Mouse (Mus musculus) brain, embryonic 18.5 days (tissue): ENCODE results near the gene Zc2hc1b.

ENCODE experiments used
- DNase-seq: peaks from one replicate; pipeline ENCODE4 v3.0.0-alpha.2; 2012; ENCODE audit warnings: low read depth, low spot score

Zc2hc1b gene

GRCm38 (mm10) chr10:13115030-13115429 is 62.8 kb downstream of the Zc2hc1b start:
- no peak for DNase-seq

GRCm38 (mm10) chr10:13113641-13114040 is 64.2 kb downstream of the Zc2hc1b start:
- no peak for DNase-seq

GRCm38 (mm10) chr10:13112849-13113248 is 65.0 kb downstream of the Zc2hc1b start:
- no peak for DNase-seq

GRCm38 (mm10) chr10:13109781-13110180 is 68.0 kb downstream of the Zc2hc1b start:
- no peak for DNase-seq

GRCm38 (mm10) chr10:13108847-13109246 is 69.0 kb downstream of the Zc2hc1b start:
- no peak for DNase-seq

GRCm38 (mm10) chr10:13108021-13108548 is 69.7 kb downstream of the Zc2hc1b start:
- DNase-seq, result no peak

GRCm38 (mm10) chr10:13106909-13107624 is 70.8 kb downstream of the Zc2hc1b start:
- no peak for DNase-seq

GRCm38 (mm10) chr10:13103838-13104237 is 74.0 kb downstream of the Zc2hc1b start:
- DNase-seq, result no peak

GRCm38 (mm10) chr10:13102360-13102759 is 75.5 kb downstream of the Zc2hc1b start:
- DNase-seq, result no peak

GRCm38 (mm10) chr10:13100061-13100648 is 77.7 kb downstream of the Zc2hc1b start:
- DNase-seq, result no peak
